Mouse (Mus musculus) heart, adult 2 months (tissue): ENCODE data around the gene Samd13. TPM values are rescaled to one million over a fixed set of nuclear protein-coding genes. Genes with fewer than 3 reads are reported as not detected.

ENCODE experiments used
- DNase-seq, 2 experiments: peaks; one replicate each; pipeline ENCODE4 v3.0.0; 2021
- H3K27ac ChIP-seq: fragments of 200-600 bp; 2 replicates; pipeline ENCODE4 v1.8.1; 2022
- H3K27me3 ChIP-seq: fragments of 200-500 bp; 2 replicates; pipeline ENCODE4 v1.6.1; 2012; ENCODE audit warnings: mild to moderate bottlenecking, low read length, inconsistent platforms, mixed read lengths; ENCODE audit not compliant: control insufficient read depth, insufficient read depth
- H3K36me3 ChIP-seq: fragments of 200-500 bp; 2 replicates; pipeline ENCODE4 v1.6.1; 2012; ENCODE audit warnings: low read length, inconsistent platforms; ENCODE audit not compliant: control insufficient read depth, insufficient read depth
- H3K4me1 ChIP-seq: fragments of 200-500 bp; 2 replicates; pipeline ENCODE4 v1.6.1; 2011; ENCODE audit warnings: low read length; ENCODE audit not compliant: control insufficient read depth, insufficient read depth
- H3K4me3 ChIP-seq: fragments of 200-600 bp; 2 replicates; pipeline ENCODE4 v1.8.1; 2022
- H3K79me2 ChIP-seq: fragments of 200-500 bp; replicated peaks from 2 replicates; pipeline ENCODE4 v1.6.1; 2012; ENCODE audit warnings: mild to moderate bottlenecking, inconsistent platforms, low read length, moderate library complexity, mixed read lengths; ENCODE audit not compliant: control insufficient read depth, insufficient read depth
- H3K9ac ChIP-seq: fragments of 200-500 bp; 2 replicates; pipeline ENCODE4 v1.6.1; 2012; ENCODE audit warnings: low read depth, mild to moderate bottlenecking, control low read depth, inconsistent platforms, low read length, mixed read lengths
- CTCF ChIP-seq: fragments of 200-600 bp; IDR thresholded peaks from 2 replicates; pipeline ENCODE4 v1.8.1; 2022; ENCODE audit warnings: antibody characterized with exemption, mild to moderate bottlenecking, moderate library complexity
- EP300 ChIP-seq: fragments of 200-500 bp; IDR thresholded peaks from 2 replicates; pipeline ENCODE4 v1.6.1; 2011; ENCODE audit warnings: low read depth, low read length, control low read depth; ENCODE audit not compliant: insufficient read depth
- POLR2A ChIP-seq: fragments of 200-500 bp; IDR thresholded peaks from 2 replicates; pipeline ENCODE4 v1.6.1; 2011; ENCODE audit warnings: mild to moderate bottlenecking, low read depth, low read length, control low read depth; ENCODE audit not compliant: insufficient read depth
- WGBS: fragments of 180-500 bp; shearing (Covaris S2); methylation state at CpG from one replicate; pipeline ENCODE4 v1.1.7; 2018; 5-methylcytosine and 5-hydroxymethylcytosine counted together
- intact Hi-C: fragments of 180-260 bp; cut with DNase I; formaldehyde crosslinking; loops from one replicate; pipeline ENCODE4 v1.15.1; 2025
- polyA plus RNA-seq: library from polyadenylated mRNA; depleted of rRNA; stranded (reverse); fragments of >200 nt; gene quantifications from 2 replicates; pipeline ENCODE4 v1.2.3, GENCODE M21; 2012
- total RNA-seq, 2 experiments: library from RNA; stranded (reverse); gene quantifications; 2 replicates each; pipeline ENCODE4 v1.2.3; 2021

Gene Samd13
- total and polyA plus RNA-seq, 3 experiments: 1.0 to 2.1 (median 1.9) TPM

- TF ChIP-seq POLR2A: no peak
- no peak for TF ChIP-seq EP300
- no peak for TF ChIP-seq CTCF
- 73% methylated on average over 5 of the region's 5 CpGs for WGBS
- no peaks in the 10 kb centered on the region for H3K36me3 ChIP-seq
- no peak overlapping the region for H3K9ac ChIP-seq
- no peaks in the 10 kb centered on the region for H3K4me1 ChIP-seq
- H3K27ac ChIP-seq: no peak overlapping the region
- no peaks in the 10 kb centered on the region for H3K27me3 ChIP-seq
- intact Hi-C loops: no loop called here
- no peaks in the 10 kb centered on the region for H3K79me2 ChIP-seq
- H3K4me3 ChIP-seq: no peak overlapping the region
- DNase-seq: no peak
These were observed 52.9 kb downstream of the Samd13 start for GRCm38 (mm10) chr3:146632506-146632905.

DNA sequence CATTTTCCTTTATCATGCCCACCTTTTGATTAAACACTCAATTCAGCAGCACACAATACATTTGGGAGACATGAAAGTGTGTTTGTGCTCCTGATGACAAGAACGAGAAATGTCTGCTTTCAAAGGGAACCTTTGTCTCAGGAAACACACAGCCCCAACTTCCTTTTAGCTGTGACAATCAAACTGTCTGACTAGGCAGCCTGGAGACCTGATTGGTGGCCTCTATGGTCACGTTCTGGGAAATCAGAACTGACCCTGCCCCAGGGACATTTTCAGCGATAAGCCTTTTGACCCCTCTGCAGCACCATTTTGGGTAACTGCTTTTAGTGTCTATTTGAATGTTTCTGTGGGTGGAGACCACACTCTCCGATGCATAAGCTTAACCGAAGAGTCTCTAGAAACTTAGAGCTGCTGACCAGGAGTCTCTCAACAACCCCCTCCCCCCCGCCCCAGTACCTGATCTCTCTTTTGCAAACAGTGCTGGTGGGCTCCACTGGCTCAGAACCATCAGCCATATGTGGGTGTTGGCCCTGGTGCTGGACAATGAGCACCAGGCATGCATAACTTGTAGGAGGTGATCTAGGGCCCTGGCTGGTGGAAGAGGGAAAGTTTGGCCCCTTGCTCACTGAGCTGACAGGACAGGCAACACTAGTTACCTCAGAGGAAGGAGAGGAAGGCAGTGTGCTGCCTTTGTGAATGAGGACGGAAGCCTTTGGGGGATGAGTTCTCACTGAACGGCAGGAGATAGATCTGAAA lies 57.0 kb downstream of the Samd13 start:
- Histone ChIP-seq H3K4me1 (no peaks in the 10 kb centered on the region), H3K4me3 (no peak overlapping the region), H3K36me3 (no peaks in the 10 kb centered on the region), H3K9ac (no peak overlapping the region), H3K27me3 (no peaks in the 10 kb centered on the region), H3K79me2 (no peaks in the 10 kb centered on the region), H3K27ac (no peak overlapping the region)
- 54% methylated on average over 8 of the region's 8 CpGs for WGBS
- intact Hi-C loops: no loop called here
- no peak for TF ChIP-seq EP300
- TF ChIP-seq POLR2A: no peak
- no peak for TF ChIP-seq CTCF
- DNase-seq: no peak

- H3K27ac ChIP-seq: no peak overlapping the region
- H3K4me3 ChIP-seq: no peak overlapping the region
- TF ChIP-seq CTCF (no peak), EP300 (no peak), POLR2A (no peak)
- H3K27me3 ChIP-seq: no peaks in the 10 kb centered on the region
- no peak overlapping the region for H3K9ac ChIP-seq
- no peaks in the 10 kb centered on the region for H3K36me3 ChIP-seq
- no peaks in the 10 kb centered on the region; the same call in 1 of the 2 replicates for H3K4me1 ChIP-seq
- H3K79me2 ChIP-seq: no peaks in the 10 kb centered on the region
- intact Hi-C loops: no loop called here
- 85% methylated on average over 4 of the region's 4 CpGs for WGBS
- DNase-seq: no peak
These were observed 59.6 kb downstream of the Samd13 start for GRCm38 (mm10) chr3:146625766-146626165.

- no peak for DNase-seq
- H3K36me3 ChIP-seq: no peaks in the 10 kb centered on the region
- H3K27me3 ChIP-seq: no peaks in the 10 kb centered on the region
- no peaks in the 10 kb centered on the region for H3K79me2 ChIP-seq
- 89% methylated on average over 11 of the region's 11 CpGs for WGBS
- H3K4me3 ChIP-seq: no peak overlapping the region
- no peak for TF ChIP-seq CTCF
- no peak for TF ChIP-seq EP300
- intact Hi-C loops: no loop called here
- H3K9ac ChIP-seq: no peak overlapping the region
- H3K27ac ChIP-seq: no peak overlapping the region
- no peaks in the 10 kb centered on the region; the same call in 1 of the 2 replicates for H3K4me1 ChIP-seq
These were observed 63.4 kb downstream of the Samd13 start for GRCm38 (mm10) chr3:146621966-146622365.

DNA sequence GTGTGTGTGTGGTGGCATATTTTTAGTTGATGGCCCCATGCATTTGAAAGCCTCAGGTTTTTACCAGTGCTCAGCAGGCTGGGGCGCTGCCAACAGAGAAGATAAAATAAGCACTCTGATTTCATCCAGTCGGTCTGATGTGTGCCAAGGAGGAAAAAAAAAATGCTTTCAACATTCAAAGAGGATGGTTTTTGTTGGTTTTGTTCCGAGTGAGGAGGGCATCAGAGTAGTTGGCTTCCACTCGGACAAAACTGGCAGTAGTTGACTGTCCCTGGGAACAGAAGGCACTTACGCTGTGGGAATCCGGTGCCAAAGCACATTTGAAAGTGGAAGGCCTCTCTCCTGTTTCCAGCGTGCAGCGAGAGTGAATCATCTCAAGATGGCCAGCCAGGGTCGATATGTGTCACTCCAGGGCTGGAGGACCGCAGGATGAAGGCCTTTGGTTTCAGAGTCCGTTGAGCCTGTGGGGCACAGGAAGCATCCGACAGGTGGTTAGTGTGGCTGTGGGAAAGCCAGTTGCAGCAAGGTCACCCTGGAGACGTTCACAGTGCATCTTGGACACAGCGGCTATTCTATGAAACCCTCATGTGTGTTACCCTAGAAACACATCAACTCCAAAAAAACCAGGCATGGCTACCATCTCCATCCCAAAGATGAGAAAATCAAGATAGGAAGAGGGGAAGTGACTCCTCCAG lies 64.7 kb downstream of the Samd13 start:
- Histone ChIP-seq H3K36me3 (no peaks in the 10 kb centered on the region), H3K27ac (no peak overlapping the region), H3K4me1 (no peaks in the 10 kb centered on the region; the same call in 1 of the 2 replicates), H3K27me3 (no peaks in the 10 kb centered on the region), H3K4me3 (no peak overlapping the region), H3K9ac (no peak overlapping the region), H3K79me2 (no peaks in the 10 kb centered on the region)
- intact Hi-C loops: no loop called here
- DNase-seq: peak; percentile 28 to 39
- TF ChIP-seq CTCF (no peak), POLR2A (no peak), EP300 (no peak)
- WGBS: 54% methylated on average over 14 of the region's 14 CpGs

GRCm38 (mm10) chr3:146620101-146620500 lies 65.3 kb downstream of the Samd13 start:
- Histone ChIP-seq H3K27me3 (no peaks in the 10 kb centered on the region), H3K79me2 (no peaks in the 10 kb centered on the region), H3K36me3 (no peaks in the 10 kb centered on the region), H3K9ac (no peak overlapping the region), H3K27ac (no peak overlapping the region), H3K4me3 (no peak overlapping the region), H3K4me1 (no peaks in the 10 kb centered on the region; the same call in 1 of the 2 replicates)
- TF ChIP-seq POLR2A (no peak), CTCF (no peak), EP300 (no peak)
- 74% methylated on average over 10 of the region's 10 CpGs for WGBS
- DNase-seq: no peak
- intact Hi-C loops: no loop called here
